Mouse (Mus musculus): ENCODE data around the gene Mad1l1. TPM values are rescaled to one million over a fixed set of nuclear protein-coding genes. Genes with fewer than 3 reads are reported as not detected.

Mad1l1 gene
- polyA plus RNA-seq, 1 experiment, result 302 TPM

DNA sequence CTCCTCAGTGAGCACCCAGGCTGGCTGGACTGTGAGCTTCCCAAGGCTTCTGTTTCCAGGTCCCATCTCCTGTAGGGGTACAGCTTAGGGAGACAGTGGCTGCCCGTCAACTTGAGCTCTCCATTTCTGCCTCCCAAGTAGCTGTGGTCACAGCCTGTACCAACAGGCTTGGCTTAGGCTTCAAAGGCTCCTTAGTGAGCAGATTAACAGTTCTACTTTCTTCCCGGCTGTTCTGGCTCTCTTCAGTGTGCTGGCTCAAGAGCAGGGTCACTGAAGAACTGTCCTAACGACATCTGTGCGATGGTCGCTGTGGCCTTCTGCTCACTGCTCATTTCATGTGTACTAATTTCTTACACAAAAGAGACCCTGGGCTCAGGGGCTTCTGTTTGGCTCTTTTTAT, 237.4 kb downstream of the Mad1l1 start:
- TF ChIP-seq POLR2A (IDR thresholded peaks at IDR 0.05; ENCODE audit: insufficient read depth, low read depth, low read length), result no peak
- TF ChIP-seq CTCF (IDR thresholded peaks at IDR 0.05; ENCODE audit: insufficient read depth, low read depth, low read length), result no peak
- H3K4me3 ChIP-seq (ENCODE audit: insufficient read depth, low read depth, low read length), result no peak overlapping the region
- no peak overlapping the region for H3K27ac ChIP-seq (ENCODE audit: insufficient read depth, low read depth, low read length)
- H3K4me1 ChIP-seq (ENCODE audit: control insufficient read depth, insufficient read depth, low read length), result peaks cover 25% of the 10 kb centered on the region
- 78% methylated on average over 5 of the region's 5 CpGs for WGBS

DNA sequence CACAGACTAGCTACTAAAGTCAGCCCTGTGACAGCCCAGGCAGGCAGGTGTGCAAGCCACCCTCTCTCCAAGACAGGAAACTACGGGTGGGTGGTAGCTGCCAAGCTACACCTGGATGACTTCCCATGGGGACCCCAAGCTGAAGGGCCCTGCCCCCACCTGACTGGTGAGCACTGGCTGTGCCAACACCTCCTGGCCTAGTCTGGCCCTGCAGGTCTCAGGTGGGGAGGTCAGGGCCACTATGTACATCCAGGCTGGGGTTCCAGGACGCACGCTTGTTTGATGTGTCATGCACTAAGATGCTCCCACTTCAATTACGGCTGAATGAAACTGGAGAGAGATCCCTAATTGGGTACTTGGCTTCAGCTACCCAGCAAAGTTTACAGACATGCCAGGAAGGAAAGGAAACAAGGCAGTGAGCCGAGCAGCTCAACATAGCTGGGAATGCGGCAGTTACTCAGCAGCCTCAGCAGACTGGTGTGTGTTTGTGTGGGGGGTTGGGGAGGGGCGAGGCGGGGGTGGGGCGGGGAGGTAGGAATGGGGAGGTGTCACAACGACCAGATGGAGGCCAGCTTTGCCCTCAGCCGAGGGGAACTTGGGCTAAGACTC, 239.0 kb downstream of the Mad1l1 start:
- H3K4me1 ChIP-seq (ENCODE audit: control insufficient read depth, insufficient read depth, low read length), result peaks cover 31% of the 10 kb centered on the region
- no peak overlapping the region for H3K4me3 ChIP-seq (ENCODE audit: insufficient read depth, low read depth, low read length)
- 23% methylated on average over 11 of the region's 11 CpGs for WGBS
- 0 out of 2 replicates have a peak overlapping the region, but pooled peaks have one; percentile 57 for H3K27ac ChIP-seq (ENCODE audit: insufficient read depth, low read depth, low read length)
- TF ChIP-seq CTCF (IDR thresholded peaks at IDR 0.05; ENCODE audit: insufficient read depth, low read depth, low read length) (no peak), POLR2A (IDR thresholded peaks at IDR 0.05; ENCODE audit: insufficient read depth, low read depth, low read length) (no peak)

- TF ChIP-seq CTCF (IDR thresholded peaks at IDR 0.05; ENCODE audit: insufficient read depth, low read depth, low read length), result no peak
- TF ChIP-seq POLR2A (IDR thresholded peaks at IDR 0.05; ENCODE audit: insufficient read depth, low read depth, low read length), result no peak
- H3K4me1 ChIP-seq (ENCODE audit: control insufficient read depth, insufficient read depth, low read length), result peaks cover 33% of the 10 kb centered on the region
- 75% methylated on average over 10 of the region's 10 CpGs for WGBS
Measured at GRCm38 (mm10) chr5:140081084-140081483, 240.3 kb downstream of the Mad1l1 start.

GRCm38 (mm10) chr5:140079511-140079910, 241.8 kb downstream of the Mad1l1 start:
- Histone ChIP-seq H3K4me1 (ENCODE audit: control insufficient read depth, insufficient read depth, low read length) (peaks cover 45% of the 10 kb centered on the region), H3K4me3 (ENCODE audit: insufficient read depth, low read depth, low read length) (no peak overlapping the region), H3K27ac (ENCODE audit: insufficient read depth, low read depth, low read length) (no peak overlapping the region)
- WGBS, result 98% methylated on average over 4 of the region's 4 CpGs
- TF ChIP-seq CTCF (IDR thresholded peaks at IDR 0.05; ENCODE audit: insufficient read depth, low read depth, low read length) (no peak), POLR2A (IDR thresholded peaks at IDR 0.05; ENCODE audit: insufficient read depth, low read depth, low read length) (no peak)

More at GRCm38 (mm10) chr5:140081084-140081483, 240.3 kb downstream of the Mad1l1 start:
- no peak overlapping the region for H3K27ac ChIP-seq (ENCODE audit: insufficient read depth, low read depth, low read length)
- H3K4me3 ChIP-seq (ENCODE audit: insufficient read depth, low read depth, low read length), result no peak overlapping the region

DNA sequence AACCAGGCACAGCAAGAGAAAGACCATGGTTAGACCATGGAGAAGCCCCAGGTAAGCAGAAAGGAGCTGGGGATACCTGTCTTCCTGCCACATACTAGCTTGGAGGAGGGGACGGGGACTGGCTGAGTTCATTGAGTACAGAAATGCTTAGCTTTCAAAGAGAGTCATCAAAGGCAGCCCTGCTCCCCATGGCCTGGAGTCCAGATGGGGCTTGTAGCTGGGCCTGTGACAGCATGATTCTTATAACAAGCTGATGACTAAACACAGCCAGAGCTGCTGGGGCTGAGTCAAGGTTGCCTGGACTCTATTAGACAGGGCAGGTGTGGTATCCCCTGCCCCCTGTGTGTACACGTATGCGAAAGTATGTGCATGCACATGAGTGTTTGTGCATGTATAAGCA, 242.9 kb downstream of the Mad1l1 start:
- no peak for TF ChIP-seq CTCF (IDR thresholded peaks at IDR 0.05; ENCODE audit: insufficient read depth, low read depth, low read length)
- no peak for TF ChIP-seq POLR2A (IDR thresholded peaks at IDR 0.05; ENCODE audit: insufficient read depth, low read depth, low read length)
- H3K4me3 ChIP-seq (ENCODE audit: insufficient read depth, low read depth, low read length), result no peak overlapping the region
- no peak overlapping the region for H3K27ac ChIP-seq (ENCODE audit: insufficient read depth, low read depth, low read length)
- H3K4me1 ChIP-seq (ENCODE audit: control insufficient read depth, insufficient read depth, low read length), result peaks cover 52% of the 10 kb centered on the region
- 83% methylated on average over 3 of the region's 3 CpGs for WGBS

- Histone ChIP-seq H3K27ac (ENCODE audit: insufficient read depth, low read depth, low read length) (no peak overlapping the region), H3K4me3 (ENCODE audit: insufficient read depth, low read depth, low read length) (no peak overlapping the region), H3K4me1 (ENCODE audit: control insufficient read depth, insufficient read depth, low read length) (peaks cover 45% of the 10 kb centered on the region)
- no peak for TF ChIP-seq POLR2A (IDR thresholded peaks at IDR 0.05; ENCODE audit: insufficient read depth, low read depth, low read length)
- TF ChIP-seq CTCF (IDR thresholded peaks at IDR 0.05; ENCODE audit: insufficient read depth, low read depth, low read length), result no peak
- WGBS, result 98% methylated on average over 2 of the region's 2 CpGs
Measured at GRCm38 (mm10) chr5:140076438-140076837, 244.9 kb downstream of the Mad1l1 start.

DNA sequence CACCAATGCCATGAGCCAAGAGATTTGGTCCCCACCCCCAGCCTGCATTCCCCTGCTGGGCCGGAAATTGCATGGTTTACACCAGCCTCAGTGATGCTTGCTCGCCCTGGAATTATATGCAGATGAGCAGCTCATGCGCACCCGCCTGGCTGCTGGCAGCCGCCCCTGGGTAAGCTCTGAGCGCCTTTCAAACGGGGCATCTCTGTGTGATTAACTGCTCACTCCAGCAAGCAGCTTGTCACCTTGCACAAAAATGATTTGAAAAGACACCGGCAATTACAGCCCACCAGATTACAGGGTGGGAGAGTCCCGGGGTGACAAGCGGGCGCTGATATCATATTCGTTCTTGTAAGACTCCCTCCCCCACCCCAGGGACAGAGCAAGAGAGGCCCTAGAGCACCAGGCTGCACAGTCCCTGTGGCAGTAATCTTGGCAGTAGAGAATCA, 247.7 kb downstream of the Mad1l1 start:
- whole genome bisulfite sequencing, result 31% methylated on average over 12 of the region's 12 CpGs
- TF ChIP-seq CTCF (IDR thresholded peaks at IDR 0.05; ENCODE audit: insufficient read depth, low read depth, low read length) (no peak), POLR2A (IDR thresholded peaks at IDR 0.05; ENCODE audit: insufficient read depth, low read depth, low read length) (no peak)

GRCm38 (mm10) chr5:140073148-140073670, 248.1 kb downstream of the Mad1l1 start:
- 29% methylated on average over 1 of the region's 1 CpGs for WGBS
- no peak for TF ChIP-seq POLR2A (IDR thresholded peaks at IDR 0.05; ENCODE audit: insufficient read depth, low read depth, low read length)
- TF ChIP-seq CTCF (IDR thresholded peaks at IDR 0.05; ENCODE audit: insufficient read depth, low read depth, low read length), result no peak
- Histone ChIP-seq H3K4me1 (ENCODE audit: control insufficient read depth, insufficient read depth, low read length) (peaks cover 41% of the 10 kb centered on the region), H3K4me3 (ENCODE audit: insufficient read depth, low read depth, low read length) (no peak overlapping the region), H3K27ac (ENCODE audit: insufficient read depth, low read depth, low read length) (peak overlapping the region; percentile 86)

More for the DNA sequence above, 247.7 kb downstream of the Mad1l1 start:
- Histone ChIP-seq H3K4me1 (ENCODE audit: control insufficient read depth, insufficient read depth, low read length) (peaks cover 41% of the 10 kb centered on the region), H3K4me3 (ENCODE audit: insufficient read depth, low read depth, low read length) (no peak overlapping the region), H3K27ac (ENCODE audit: insufficient read depth, low read depth, low read length) (peak overlapping the region; percentile 87)

DNA sequence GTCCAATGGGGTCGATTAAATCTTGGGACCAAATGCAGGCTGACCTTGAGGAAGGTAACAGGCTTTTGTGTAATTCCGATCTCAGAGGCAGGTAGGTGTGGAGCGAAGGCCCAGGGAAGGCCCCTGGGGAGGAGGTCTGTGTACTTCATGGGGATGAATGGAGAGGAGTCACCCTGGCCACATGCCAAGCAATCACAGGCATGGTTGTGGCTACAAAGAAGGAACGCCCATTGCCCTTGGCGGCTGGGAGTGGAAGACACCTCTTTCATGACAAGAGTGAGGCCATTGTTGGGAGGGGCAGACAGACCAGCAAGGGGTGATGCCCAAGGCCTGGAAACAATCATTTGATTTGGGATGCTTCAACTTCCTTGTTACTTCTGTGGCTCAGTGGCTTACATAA, 252.8 kb downstream of the Mad1l1 start:
- no peak for TF ChIP-seq CTCF (IDR thresholded peaks at IDR 0.05; ENCODE audit: insufficient read depth, low read depth, low read length)
- TF ChIP-seq POLR2A (IDR thresholded peaks at IDR 0.05; ENCODE audit: insufficient read depth, low read depth, low read length), result no peak
- Histone ChIP-seq H3K27ac (ENCODE audit: insufficient read depth, low read depth, low read length) (no peak overlapping the region), H3K4me3 (ENCODE audit: insufficient read depth, low read depth, low read length) (no peak overlapping the region), H3K4me1 (ENCODE audit: control insufficient read depth, insufficient read depth, low read length) (peaks cover 45% of the 10 kb centered on the region)
- WGBS, result 84% methylated on average over 5 of the region's 5 CpGs
